Mouse (Mus musculus) cerebellum, adult 2 months (tissue): ENCODE measurements around the gene Exosc6.

Experiments used
- CTCF ChIP-seq: fragments of 200-500 bp; IDR thresholded peaks from 2 replicates; pipeline ENCODE4 v1.5.1; 2011; ENCODE audit warnings: low read depth, mild to moderate bottlenecking, control low read depth, low read length, moderate library complexity, borderline replicate concordance; ENCODE audit not compliant: insufficient read depth
- POLR2A ChIP-seq: fragments of 200-500 bp; IDR thresholded peaks from 2 replicates; pipeline ENCODE4 v1.6.1; 2011; ENCODE audit warnings: low read length, control low read depth, borderline replicate concordance; ENCODE audit not compliant: insufficient read depth

GRCm38 (mm10) chr8:111032916-111033315, 23.2 kb upstream of the Exosc6 start, which contains the start of gene Aars:
- TF ChIP-seq CTCF: no peak
- TF ChIP-seq POLR2A: no peak
